Mouse (Mus musculus) gastrocnemius, adult 18-20 months (tissue): Measurements from ENCODE around the gene Ipo4. TPM values are rescaled to one million over a fixed set of nuclear protein-coding genes. Genes with fewer than 3 reads are reported as not detected.
A peak's percentile ranks its signal among the peaks of the same experiment; 100 is the strongest.

Experiments used
- DNase-seq: peaks from one replicate; pipeline ENCODE4 v3.0.0; 2021; ENCODE audit warnings: low spot score
- long read RNA-seq, 2 experiments: library from polyadenylated mRNA; stranded (forward); transcript quantifications; one replicate each; pipeline ENCODE4 v2.0.0; 2021
- total RNA-seq, 2 experiments: library from RNA; stranded (reverse); gene quantifications; 2 replicates each; pipeline ENCODE4 v1.2.3; 2021

The Ipo4 gene
- 10 to 100 TPM; 72.0 to 73.8 TPM for total RNA-seq
- long read RNA-seq, experiment 1, transcript Ipo4-201 (30 exons, 3,846 nt): major isoform, 51 of 97 reads
- long read RNA-seq, experiment 1, partial matches to known transcripts: 39 of 97 reads
- long read RNA-seq, experiment 1, other reads (novel, unspliced or antisense): 7 of 97 reads
- long read RNA-seq, experiment 2, transcript Ipo4-201 (30 exons, 3,846 nt): major isoform, 56 of 100 reads
- long read RNA-seq, experiment 2, partial matches to known transcripts: 38 of 100 reads
- long read RNA-seq, experiment 2, other reads (novel, unspliced or antisense): 6 of 100 reads

DNA sequence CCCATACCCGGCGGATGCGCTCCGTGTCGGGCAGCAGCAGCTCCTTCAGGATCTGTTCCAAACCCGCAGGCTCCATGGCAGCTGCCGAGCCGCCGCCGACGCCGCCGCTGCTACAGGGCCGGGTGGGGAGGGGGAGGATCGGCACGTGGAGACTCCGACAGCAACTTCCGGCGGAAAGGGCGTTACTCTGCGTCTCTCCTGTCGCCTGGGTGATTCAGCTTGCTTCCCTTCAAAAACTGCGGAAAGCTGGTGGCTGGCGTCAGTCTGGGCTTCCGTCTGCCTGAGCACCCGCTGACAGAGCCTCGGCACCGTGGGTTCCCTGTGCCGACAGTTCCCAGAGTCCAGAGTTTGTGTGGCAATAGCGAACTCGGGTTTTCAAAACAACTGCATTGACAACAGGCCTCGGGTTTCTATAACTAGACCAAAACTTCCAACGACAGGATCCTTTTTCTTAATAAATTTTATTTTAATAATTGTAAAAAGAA is at the start of gene Ipo4:
Gene Ipo4 (minus strand): TSS at position 435 of the 485 bp plus-strand sequence.
- DNase-seq: peak; percentile 86

- no peak for DNase-seq
Observed at GRCm38 (mm10) chr14:55682118-55682493, 46.3 kb upstream of the Ipo4 start.

DNA sequence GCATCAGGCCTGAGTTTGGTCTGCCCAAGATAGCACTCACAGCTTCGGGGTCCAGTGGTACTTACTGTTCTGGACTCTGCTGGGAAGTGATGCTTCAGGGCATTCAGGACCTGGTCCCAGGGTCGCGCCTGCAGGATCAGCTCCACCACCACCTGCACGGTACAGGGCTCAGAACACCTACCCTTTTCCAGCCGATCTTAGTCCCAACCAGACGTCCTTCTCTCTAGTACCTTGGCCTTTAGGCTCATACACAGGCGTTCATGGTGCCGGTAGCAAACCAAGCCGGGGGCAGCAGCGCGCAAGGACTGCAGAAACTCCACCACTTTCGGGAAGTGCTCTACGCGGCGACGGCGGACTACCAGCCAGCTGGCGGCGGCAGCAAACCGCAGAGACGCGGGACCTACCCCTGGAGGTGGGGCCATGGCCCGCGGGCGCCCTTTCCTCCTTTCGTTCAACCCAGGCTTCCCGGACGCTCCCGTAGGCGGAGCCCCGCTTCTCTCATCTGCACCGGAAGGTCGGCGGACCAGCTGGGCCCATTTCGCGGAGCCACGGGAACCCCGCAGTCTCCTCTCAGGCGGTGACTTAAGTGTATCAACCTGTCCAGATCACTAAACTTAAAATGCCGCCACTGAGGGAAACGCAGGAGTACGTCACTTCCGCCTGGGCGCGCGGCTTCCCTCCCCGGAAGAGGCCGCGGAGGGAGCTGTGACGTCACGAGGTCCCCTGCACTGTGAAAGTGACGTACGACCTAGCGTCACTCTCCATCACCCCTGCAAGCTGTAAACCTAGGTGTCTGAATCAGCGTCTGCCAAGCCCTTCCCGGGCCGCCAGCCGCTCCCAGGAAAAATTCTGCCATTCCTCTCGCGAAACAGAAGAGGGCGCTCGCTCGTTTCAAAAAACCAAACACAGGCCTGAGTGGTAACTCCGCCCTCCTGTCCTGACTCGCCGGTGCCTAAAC is 45.7 kb upstream of the Ipo4 start, which contains the start of gene Tinf2:
Gene Tinf2 (minus strand): TSS at position 661 of the 958 bp plus-strand sequence.
- peak; percentile 93 for DNase-seq

DNA sequence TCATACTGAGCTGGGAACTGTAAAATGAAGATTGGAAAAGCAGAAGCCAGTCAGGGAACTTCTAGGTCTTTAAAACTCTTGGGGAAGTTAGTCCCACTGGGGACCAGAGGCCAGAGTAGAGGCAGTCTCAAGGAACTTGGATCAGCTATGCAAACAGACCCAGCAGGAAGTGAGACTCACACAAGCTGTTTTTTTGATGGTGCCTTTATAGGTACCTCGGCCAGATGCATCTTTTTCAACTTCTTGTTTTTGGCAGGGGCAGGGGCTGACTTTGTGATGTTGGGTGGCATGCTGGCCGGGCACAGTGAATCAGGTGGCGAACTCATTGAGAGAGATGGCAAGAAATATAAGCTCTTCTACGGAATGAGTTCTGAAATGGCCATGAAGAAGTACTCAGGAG is 41.9 kb upstream of the Ipo4 start:
- no peak for DNase-seq

DNA sequence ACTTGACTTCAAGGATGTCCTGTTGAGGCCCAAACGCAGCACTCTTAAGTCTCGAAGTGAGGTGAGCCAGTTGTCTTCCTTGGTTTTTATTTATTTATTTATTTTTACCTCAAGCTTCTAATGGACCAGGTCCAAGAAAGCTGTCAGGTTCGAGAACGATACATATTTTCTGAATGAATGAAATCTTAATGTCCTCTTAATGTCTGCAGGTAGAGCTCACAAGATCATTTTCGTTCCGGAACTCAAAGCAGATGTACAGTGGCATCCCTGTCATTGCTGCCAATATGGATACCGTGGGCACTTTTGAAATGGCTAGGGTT is 36.9 kb upstream of the Ipo4 start:
- no peak for DNase-seq

GRCm38 (mm10) chr14:55671833-55672740 is 36.3 kb upstream of the Ipo4 start, which contains the start of the genes Gmpr2 and Nedd8:
Gmpr2 (plus strand) TSS chr14:55671941.
Nedd8 (minus strand) TSS chr14:55672124.
- peak; percentile 91 for DNase-seq

- DNase-seq: no peak
Observed at GRCm38 (mm10) chr14:55671486-55671832, 35.7 kb upstream of the Ipo4 start.

GRCm38 (mm10) chr14:55660636-55661035 is 24.9 kb upstream of the Ipo4 start:
- no peak for DNase-seq

GRCm38 (mm10) chr14:55659960-55660573 is 24.3 kb upstream of the Ipo4 start, which contains the start of gene Mdp1:
Mdp1 (minus strand) TSS chr14:55660508.
- peak; percentile 74 for DNase-seq

DNA sequence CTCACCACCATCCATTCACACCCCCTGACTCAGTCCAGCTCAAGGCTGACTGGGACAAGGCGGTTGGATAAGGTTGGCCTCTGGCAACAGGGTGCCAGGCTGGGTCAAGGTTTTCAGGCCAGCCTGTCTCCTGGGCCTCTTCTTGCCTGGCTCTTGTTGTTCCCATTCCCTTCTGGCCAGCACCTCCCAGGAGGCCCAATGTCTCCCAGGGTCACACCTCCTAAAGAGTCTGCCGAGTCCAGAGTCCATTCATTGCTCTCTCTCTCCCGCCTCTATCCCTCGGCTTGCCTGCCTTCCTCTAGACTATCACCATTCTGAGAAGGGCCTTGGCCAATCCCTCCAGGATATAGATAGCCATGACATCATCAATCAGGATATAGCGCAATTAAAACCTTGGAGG is 22.3 kb upstream of the Ipo4 start:
- DNase-seq: no peak

- no peak for DNase-seq
Observed at GRCm38 (mm10) chr14:55656935-55657334, 21.2 kb upstream of the Ipo4 start.

- no peak for DNase-seq
Observed at GRCm38 (mm10) chr14:55651528-55651927, 15.8 kb upstream of the Ipo4 start.

DNA sequence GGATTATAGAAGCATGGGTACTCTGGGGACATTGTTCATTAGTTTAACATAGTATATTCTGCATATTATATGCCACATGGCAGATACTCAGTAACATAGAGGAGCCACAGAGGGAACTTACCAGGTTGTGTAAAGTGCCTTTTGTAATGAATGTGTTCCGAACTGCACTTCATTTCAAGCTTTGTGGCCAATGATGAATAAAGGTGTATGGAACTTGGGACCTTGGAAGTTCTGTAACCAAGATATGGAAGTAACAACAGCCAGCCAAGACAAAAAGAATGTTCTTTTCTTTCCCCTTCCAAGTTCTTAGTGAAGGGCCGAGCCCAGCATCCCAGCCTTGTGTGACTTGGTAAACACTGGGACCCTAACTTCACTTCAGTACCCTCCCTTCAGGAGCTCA is 14.1 kb upstream of the Ipo4 start, which contains the start of gene Tssk4:
Gene Tssk4 (plus strand): TSS at position 301 of the 400 bp plus-strand sequence.
- no peak for DNase-seq

DNA sequence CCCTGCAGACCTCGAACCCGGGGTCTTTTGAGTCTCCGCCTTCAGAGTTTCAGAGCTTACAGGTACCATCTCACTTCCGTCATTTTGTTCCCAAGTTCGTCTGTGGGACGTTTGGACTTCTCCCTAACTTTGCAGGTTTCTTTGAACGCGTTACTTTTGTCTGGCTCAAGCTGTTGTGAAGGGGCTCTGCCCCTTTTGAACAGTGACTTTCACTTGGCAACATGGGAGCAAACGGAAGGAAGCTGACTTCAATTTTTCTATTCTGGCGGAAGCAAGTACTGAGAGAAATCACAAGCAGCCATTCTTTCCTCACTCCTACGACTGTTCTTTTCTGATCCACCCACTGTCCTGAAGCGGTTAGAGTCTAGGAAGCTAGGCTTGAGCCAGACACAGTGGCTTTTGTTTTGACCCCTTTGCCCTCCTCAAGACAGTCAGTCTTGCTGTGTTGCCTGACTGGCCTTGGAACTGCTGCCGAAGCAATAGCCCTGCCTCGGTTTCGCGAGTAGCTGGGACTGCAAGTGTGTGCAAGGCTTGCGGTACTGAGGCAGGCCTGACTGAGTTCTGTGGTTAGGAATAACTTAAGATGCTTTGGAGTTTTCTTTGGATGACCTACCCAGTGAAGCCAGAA is 8.6 kb upstream of the Ipo4 start:
- DNase-seq: no peak

DNA sequence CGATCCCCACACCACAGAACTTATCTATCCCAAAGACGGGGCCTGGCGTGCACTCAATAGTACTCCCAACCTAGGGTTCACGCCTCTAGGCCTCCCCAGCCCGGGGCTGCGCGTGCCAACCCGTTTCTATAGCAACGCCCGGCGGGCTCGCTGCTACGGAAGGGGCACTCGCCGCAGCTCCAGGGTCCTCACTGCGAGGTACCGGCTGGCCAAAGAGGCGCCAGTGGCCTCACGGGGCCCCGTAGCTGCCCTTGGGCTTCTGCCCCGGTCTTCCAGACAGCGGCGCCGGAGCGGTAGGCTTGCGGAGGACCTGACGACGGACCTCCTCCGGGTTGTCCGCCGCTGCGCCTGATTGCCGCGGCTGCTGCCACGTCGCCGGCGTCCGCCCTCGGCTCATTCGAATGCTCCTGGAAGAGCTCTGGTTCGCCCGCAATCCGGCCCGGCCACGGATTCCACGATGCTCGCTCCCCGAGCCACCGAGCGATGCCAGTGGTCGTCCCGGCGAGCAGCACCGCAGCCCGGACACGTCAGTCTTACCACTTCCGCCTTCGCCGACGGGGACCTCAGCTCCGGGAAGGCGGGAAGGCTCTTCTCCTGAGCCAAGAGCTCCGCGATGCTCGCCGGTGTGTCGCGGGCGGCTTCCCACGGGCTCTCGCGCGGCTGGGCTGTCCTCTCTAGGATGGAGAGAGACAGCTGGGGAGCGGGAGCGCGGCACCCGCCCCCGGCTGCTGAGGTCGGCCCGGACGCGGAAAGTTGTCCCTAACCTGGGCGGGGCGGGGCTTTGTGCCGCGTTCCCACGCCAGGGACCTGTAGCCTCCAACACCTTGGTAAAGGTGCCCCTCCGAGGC is 7.5 kb upstream of the Ipo4 start, which contains the start of gene Tm9sf1:
Gene Tm9sf1 (minus strand): TSS at position 747 of the 848 bp plus-strand sequence.
- peak; percentile 84 for DNase-seq

DNA sequence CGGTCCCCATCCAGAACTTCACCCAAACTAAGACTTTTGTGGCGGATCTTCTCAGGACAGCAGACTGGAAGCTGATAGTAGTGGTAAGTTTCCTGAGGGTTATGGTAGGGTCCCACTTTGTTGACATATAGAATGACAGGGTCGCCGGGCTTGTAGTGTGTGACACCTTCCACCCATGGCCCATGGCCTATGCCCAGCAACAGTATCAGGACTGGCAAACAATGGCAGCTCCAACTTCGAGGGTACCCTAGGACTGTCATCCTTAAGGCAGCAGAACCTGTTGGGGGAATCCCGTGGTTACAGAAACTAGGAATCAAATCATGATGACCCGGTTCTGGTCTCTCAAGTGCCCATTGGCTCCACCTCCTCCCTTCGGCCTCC is 6.9 kb upstream of the Ipo4 start:
- no peak for DNase-seq

DNA sequence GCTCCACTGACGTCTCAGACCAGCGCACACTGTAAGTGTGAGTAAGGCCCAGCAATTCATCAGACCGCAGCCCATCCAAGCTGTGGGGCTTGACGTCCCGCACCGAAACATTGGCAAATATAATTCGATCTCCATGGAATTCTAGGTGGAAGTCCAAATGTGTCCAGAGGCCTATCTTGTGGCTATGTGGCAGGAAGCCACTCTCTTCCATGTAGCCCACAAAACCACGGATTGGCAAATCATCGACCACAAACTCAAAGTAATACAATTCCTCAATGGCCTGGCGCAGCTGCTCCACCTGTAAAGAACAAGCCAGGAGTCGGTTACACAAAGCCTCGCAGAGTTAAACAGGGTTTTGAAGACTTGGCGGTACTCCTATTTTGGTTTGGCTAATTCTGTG is 5.5 kb upstream of the Ipo4 start:
- DNase-seq: no peak

- DNase-seq: no peak
Observed at GRCm38 (mm10) chr14:55640816-55641215, 5.1 kb upstream of the Ipo4 start.

- no peak for DNase-seq
Observed at GRCm38 (mm10) chr14:55637795-55638194, 2.0 kb upstream of the Ipo4 start, which contains the start of gene Gm49378. Gm49378 (minus strand) TSS chr14:55637895.
